Comparison of ENCODE assay signal across 24 mouse cellular contexts in the genomic region with DNA sequence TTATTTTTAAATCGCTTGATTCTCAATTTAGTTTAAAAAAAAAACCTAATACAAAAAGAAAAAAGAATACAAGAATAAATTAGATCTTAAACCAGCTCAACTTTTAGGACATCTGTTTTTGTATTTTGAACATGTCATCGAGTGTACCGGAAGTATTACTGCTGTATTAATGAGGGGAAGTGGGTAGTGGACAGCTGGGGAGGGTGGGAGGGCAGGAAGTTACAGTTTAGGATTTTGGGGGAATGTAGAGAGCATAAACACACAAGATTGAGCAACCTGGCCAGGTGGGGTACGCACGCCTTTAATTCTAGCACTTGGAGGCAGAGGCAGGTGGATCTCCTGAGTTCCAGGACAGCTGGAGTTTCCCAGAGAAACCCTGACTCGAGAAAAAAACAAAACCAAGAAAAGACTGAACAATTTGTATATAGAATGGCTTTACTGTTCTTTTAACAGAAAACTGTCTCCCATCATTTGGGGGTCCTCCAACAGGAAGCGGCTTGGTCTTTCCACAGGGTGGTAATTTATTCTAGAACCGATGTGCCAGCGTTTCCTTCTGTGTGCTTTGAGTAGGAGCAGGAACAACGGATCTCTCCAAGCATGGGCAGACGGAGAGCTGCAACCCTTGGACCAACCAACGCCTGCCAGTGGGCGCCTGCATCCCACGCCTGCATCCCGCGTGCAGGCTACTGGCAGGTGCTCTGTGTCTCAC. TPM values are rescaled to one million over a fixed set of nuclear protein-coding genes. Genes with fewer than 3 reads are reported as not detected.
A peak's percentile ranks its signal among the peaks of the same experiment; 100 is the strongest.
DNase-seq lines count a peak whose midpoint lies in the region; ATAC-seq and TF ChIP-seq lines count a peak whose summit lies in the region.
"Had no signal": no experiment of that assay in that cellular context is flagged by ENCODE, and none has a peak within 500 bp of the region (broad histone marks: within the 10 kb centered on the region; RNA-seq: fewer than 3 reads in every experiment).

No protein-coding gene starts in this region.

- peak; percentile 61 for ATAC-seq in megakaryocyte progenitor cell, adult 5-6 weeks (replicated peaks; ENCODE audit: poor library complexity)
- ATAC-seq: forebrain, embryonic 15.5 days; hindbrain, postnatal 0 days; intestine, embryonic 15.5 days; midbrain, embryonic 16.5 days had no signal

- 64% methylated on average over 16 of the region's 16 CpGs for WGBS in bone marrow, adult 2 months

- peak overlapping the region; percentile 63; the same call in 1 of the 2 replicates for H3K27ac ChIP-seq in bone marrow, adult 2 months (ENCODE audit: control insufficient read depth, insufficient read depth, low read depth, low read length, poor library complexity)
- H3K27ac ChIP-seq: embryonic facial prominence, embryonic 12.5 days; forebrain, embryonic 15.5 days; hindbrain, embryonic 12.5 days; hindbrain, postnatal 0 days; intestine, embryonic 15.5 days; limb, embryonic 12.5 days; liver, embryonic 15.5 days had no signal

- peak; percentile 40 for DNase-seq in layer of hippocampus, adult 9-11 months
- DNase-seq in layer of hippocampus, adult 9-10 months (ENCODE audit: low spot score) = no peak
- DNase-seq in right cerebral cortex, postnatal 25 days = peak; percentile 27
- DNase-seq in right cerebral cortex, postnatal 14 days = no peak
- DNase-seq in cerebellum, adult 11 months = no peak
- DNase-seq in spleen, adult 18-20 months = no peak
- DNase-seq: cerebellum, adult 18-20 months; cerebellum, postnatal 10 days; gastrocnemius, postnatal 10 days; heart, postnatal 36 days; kidney, adult 2 months; kidney, postnatal 36 days; lung, embryonic 14.5 days; thymus, postnatal 4 days had no signal

- no peak for TF ChIP-seq POLR2A in bone marrow, adult 2 months (IDR thresholded peaks at IDR 0.05; ENCODE audit: borderline replicate concordance, control insufficient read depth, low read depth, low read length)

- peaks cover 3% of the 10 kb centered on the region for H3K4me1 ChIP-seq in bone marrow, adult 2 months (ENCODE audit: control insufficient read depth, insufficient read depth, low read length)
- H3K4me1 ChIP-seq: intestine, embryonic 15.5 days had no signal

- TF ChIP-seq CTCF in bone marrow, adult 2 months (IDR thresholded peaks at IDR 0.05; ENCODE audit: control insufficient read depth, insufficient read depth, low read length) = no peak

- no peak overlapping the region for H3K4me3 ChIP-seq in bone marrow, adult 2 months (replicated peaks; ENCODE audit: control insufficient read depth, low read depth, low read length)
- H3K4me3 ChIP-seq: embryonic facial prominence, embryonic 12.5 days; forebrain, embryonic 15.5 days; hindbrain, embryonic 12.5 days; intestine, embryonic 15.5 days; limb, embryonic 12.5 days; liver, embryonic 15.5 days had no signal

RNA-seq across cellular contexts. Expression of a gene that starts 51.2 kb away (rescaled TPM):
- 3.0 and 7.9 TPM in 2 replicates for polyA plus RNA-seq in bone marrow, adult 2 months (2011; ENCODE audit: insufficient read depth, insufficient read length, low replicate concordance, missing spikeins)
- total RNA-seq in megakaryocyte progenitor cell, adult 5-6 weeks (2015) = 23.7 and 25.4 TPM in 2 replicates
- total RNA-seq in megakaryocyte progenitor cell, adult 5-6 weeks (2017) = 18.9 and 20.5 TPM in 2 replicates

Comparison
In these comparisons a context has a peak if more than half of its experiments do, and no peak if none do; other contexts are left out.
1. DNase-seq: peak in layer of hippocampus, adult 9-11 months (single experiment) and right cerebral cortex, postnatal 25 days (single experiment); none in layer of hippocampus, adult 9-10 months (single experiment), right cerebral cortex, postnatal 14 days (single experiment), cerebellum, adult 11 months (single experiment) and spleen, adult 18-20 months (0 of 2).